Mouse (Mus musculus) midbrain, embryonic 14.5 days (tissue): Measurements from ENCODE around the gene Xpo5. TPM values are rescaled to one million over a fixed set of nuclear protein-coding genes. Genes with fewer than 3 reads are reported as not detected.
A peak's percentile ranks its signal among the peaks of the same experiment; 100 is the strongest.

Experiments
- ATAC-seq: fragments of 200-750 bp; cut with Nextera tagmentation; 2 replicates; pipeline ENCODE4 v1.8.0; 2017; ENCODE audit warnings: moderate number of reproducible peaks, moderate library complexity; ENCODE audit not compliant: low FRiP score, low TSS enrichment
- DNase-seq: peaks from one replicate; pipeline ENCODE4 v3.0.0-alpha.2; 2015
- H3K27ac ChIP-seq: fragments of 300-500 bp; sonication (generic); replicated peaks from 2 replicates; pipeline ENCODE4 v1.5.1; 2014; ENCODE audit warnings: mild to moderate bottlenecking, low read depth, low read length, moderate library complexity
- H3K27me3 ChIP-seq: fragments of 300-500 bp; sonication (generic); 2 replicates; pipeline ENCODE4 v1.6.1; 2014; ENCODE audit warnings: low read length, control low read depth, mixed read lengths; ENCODE audit not compliant: control insufficient read depth, insufficient read depth
- H3K36me3 ChIP-seq: fragments of 300-500 bp; sonication (generic); 2 replicates; pipeline ENCODE4 v1.6.1; 2014; ENCODE audit warnings: low read length, control low read depth; ENCODE audit not compliant: control insufficient read depth, insufficient read depth
- H3K4me1 ChIP-seq: fragments of 300-500 bp; sonication (generic); 2 replicates; pipeline ENCODE4 v1.6.1; 2014; ENCODE audit warnings: mild to moderate bottlenecking, antibody characterized with exemption, low read length, control low read depth; ENCODE audit not compliant: control insufficient read depth, insufficient read depth
- H3K4me2 ChIP-seq: fragments of 300-500 bp; sonication (generic); 2 replicates; pipeline ENCODE4 v1.6.1; 2014; ENCODE audit warnings: mild to moderate bottlenecking, low read length, moderate library complexity
- H3K4me3 ChIP-seq: fragments of 300-500 bp; sonication (generic); replicated peaks from 2 replicates; pipeline ENCODE4 v1.5.1; 2014; ENCODE audit warnings: low read depth, low read length
- H3K9ac ChIP-seq: fragments of 300-500 bp; sonication (generic); replicated peaks from 2 replicates; pipeline ENCODE4 v1.6.1; 2014; ENCODE audit warnings: mild to moderate bottlenecking, low read length, moderate library complexity
- H3K9me3 ChIP-seq: fragments of 300-500 bp; sonication (generic); 2 replicates; pipeline ENCODE4 v1.6.1; 2016; ENCODE audit warnings: low read length, control low read depth, mixed read lengths; ENCODE audit not compliant: control insufficient read depth
- WGBS: fragments of 180-500 bp; shearing (Covaris S2); extraction: QIAGEN DNeasy Blood & Tissue Kit; methylation state at CpG from one replicate; pipeline ENCODE4 v1.1.7; 2014; 5-methylcytosine and 5-hydroxymethylcytosine counted together
- polyA plus RNA-seq: library from polyadenylated mRNA; unstranded; fragments of >200 nt; fragmentation: Nextera tagmentation; extraction: Ambion mirVana; gene quantifications from 2 replicates; pipeline ENCODE4 v1.2.1, GENCODE M21; 2014

Gene Xpo5
- polyA plus RNA-seq, 1 experiment from 2014 or later = 54.3 TPM

DNA sequence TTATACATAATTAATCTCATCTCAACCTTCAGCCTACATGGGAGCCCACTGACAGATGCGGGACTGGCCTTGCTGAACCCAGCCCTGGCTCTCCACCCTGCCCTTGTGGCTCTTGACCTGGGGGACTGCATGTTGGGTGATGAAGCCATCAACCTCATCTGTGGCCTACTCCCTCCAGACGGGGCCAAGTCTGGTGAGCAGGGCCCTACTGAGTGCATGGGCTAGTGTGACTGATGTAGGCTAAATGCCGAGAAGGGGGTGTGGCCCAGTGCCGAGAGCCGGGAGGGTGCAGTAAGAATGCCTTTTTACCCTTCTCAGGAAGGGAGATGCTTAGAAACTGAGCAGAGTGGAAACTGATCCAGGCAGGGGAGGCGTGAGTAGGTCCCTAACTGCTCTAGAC is 52.6 kb downstream of the Xpo5 start:
- H3K27ac ChIP-seq = no peak overlapping the region
- peak overlapping the region; percentile 75 for H3K4me3 ChIP-seq
- DNase-seq (no peak), ATAC-seq (no peak)
- WGBS = 35% methylated on average over 6 of the region's 6 CpGs
- H3K27me3 ChIP-seq = no peaks in the 10 kb centered on the region
- peak overlapping the region; percentile 94 for H3K4me2 ChIP-seq
- peaks cover 18% of the 10 kb centered on the region for H3K4me1 ChIP-seq
- peaks cover 49% of the 10 kb centered on the region for H3K36me3 ChIP-seq
- no peaks in the 10 kb centered on the region for H3K9me3 ChIP-seq
- peak overlapping the region; percentile 76; the same call in 1 of the 2 replicates for H3K9ac ChIP-seq

DNA sequence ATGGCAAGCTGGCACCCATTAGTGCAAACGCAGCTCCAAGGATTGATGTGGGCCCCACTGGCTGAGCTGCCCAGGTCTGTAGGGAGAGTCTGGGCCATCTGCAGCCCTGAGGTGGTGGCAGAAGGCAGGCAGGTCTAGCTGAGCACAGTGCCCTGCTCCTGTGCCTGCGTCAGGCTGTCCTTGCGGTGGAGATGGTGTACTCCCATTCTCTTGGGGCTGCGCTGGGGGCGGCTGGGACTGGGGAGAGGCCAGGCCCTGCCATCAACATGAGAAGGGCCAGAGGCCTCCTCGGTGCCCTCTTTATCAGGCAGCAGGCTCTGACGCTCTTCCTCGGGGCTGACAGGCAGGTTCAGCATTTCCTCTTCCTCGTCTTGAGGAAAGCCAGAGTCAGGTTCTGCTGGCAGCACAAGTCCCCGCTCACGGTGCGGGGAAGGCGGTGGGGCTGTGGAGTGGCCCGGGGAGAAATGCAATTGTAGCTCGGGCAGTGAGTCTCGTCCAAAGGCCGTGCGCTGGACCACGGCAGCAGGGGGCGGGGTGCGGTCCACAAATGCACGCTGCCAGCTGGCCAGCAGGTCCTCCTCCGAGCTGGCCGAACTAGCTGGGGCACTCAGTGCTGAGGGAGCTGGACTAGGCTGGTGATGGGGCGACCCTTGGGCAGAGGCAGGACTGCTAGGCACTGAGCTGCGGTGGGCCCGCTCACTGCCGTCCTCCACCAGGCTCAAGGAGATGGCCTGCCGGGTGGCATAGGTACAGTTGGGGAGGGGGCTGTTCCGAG is 55.9 kb downstream of the Xpo5 start:
- 75% methylated on average over 30 of the region's 30 CpGs for WGBS
- Histone ChIP-seq H3K9me3 (no peaks in the 10 kb centered on the region), H3K36me3 (peaks cover 60% of the 10 kb centered on the region)

DNA sequence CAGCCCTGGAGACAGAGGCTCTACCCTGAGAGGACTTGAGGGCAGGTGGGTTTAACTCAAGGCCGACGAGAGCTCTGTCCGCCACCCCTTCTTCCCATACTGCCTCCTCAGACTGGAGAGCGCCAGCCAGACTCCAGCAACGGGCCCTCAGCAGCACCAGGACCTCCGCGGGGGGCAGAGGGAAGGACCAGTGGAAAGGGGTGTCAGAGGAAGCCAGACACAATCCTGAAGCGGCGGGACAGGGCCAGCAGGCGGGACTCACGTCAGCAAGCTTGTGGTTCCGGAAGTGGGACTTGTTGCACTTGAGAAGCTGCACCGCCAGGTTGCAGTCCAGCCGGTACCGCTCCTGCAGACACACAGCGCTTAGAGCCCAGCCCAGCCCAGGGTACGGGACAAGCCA is 57.1 kb downstream of the Xpo5 start:
- Histone ChIP-seq H3K4me2 (no peak overlapping the region), H3K27me3 (no peaks in the 10 kb centered on the region), H3K9me3 (no peaks in the 10 kb centered on the region), H3K4me3 (no peak overlapping the region), H3K27ac (no peak overlapping the region), H3K4me1 (peaks cover 8% of the 10 kb centered on the region), H3K36me3 (peaks cover 70% of the 10 kb centered on the region), H3K9ac (no peak overlapping the region)
- WGBS = 88% methylated on average over 17 of the region's 17 CpGs
- ATAC-seq (no peak), DNase-seq (no peak)

More for the DNA sequence above, 55.9 kb downstream of the Xpo5 start:
- Histone ChIP-seq H3K4me3 (no peak overlapping the region), H3K4me2 (no peak overlapping the region), H3K27ac (no peak overlapping the region), H3K4me1 (peaks cover 14% of the 10 kb centered on the region), H3K27me3 (no peaks in the 10 kb centered on the region), H3K9ac (no peak overlapping the region)
- ATAC-seq = no peak
- no peak for DNase-seq

DNA sequence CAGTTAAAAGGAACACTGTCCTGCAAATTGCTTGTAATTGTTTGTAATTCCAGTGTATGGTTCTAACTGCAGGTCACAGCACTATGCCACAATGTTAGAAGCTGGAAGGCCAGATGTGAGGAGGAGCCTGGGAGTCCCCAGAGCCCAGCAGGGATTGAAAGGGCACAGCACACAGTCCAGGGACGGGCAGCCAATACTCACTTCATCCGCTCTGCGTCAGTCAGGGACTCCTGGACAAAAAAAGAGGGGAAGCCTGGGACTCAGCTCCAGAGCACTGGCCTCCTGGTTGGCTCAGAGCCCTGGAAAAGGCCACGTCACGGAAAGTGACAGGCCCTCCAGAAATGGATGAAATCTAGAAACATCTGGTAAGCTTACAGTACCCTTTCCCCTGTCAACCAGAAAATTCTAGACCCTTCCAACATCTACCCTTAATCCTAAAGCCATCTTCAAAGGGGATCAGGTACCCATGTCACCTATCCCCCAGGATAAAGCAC is 59.7 kb downstream of the Xpo5 start:
- Histone ChIP-seq H3K36me3 (peaks cover 72% of the 10 kb centered on the region), H3K9me3 (no peaks in the 10 kb centered on the region), H3K4me1 (no peaks in the 10 kb centered on the region), H3K4me2 (no peak overlapping the region), H3K27ac (no peak overlapping the region), H3K4me3 (no peak overlapping the region), H3K27me3 (no peaks in the 10 kb centered on the region), H3K9ac (no peak overlapping the region)
- no peak for ATAC-seq
- 92% methylated on average over 5 of the region's 5 CpGs for WGBS
- no peak for DNase-seq

DNA sequence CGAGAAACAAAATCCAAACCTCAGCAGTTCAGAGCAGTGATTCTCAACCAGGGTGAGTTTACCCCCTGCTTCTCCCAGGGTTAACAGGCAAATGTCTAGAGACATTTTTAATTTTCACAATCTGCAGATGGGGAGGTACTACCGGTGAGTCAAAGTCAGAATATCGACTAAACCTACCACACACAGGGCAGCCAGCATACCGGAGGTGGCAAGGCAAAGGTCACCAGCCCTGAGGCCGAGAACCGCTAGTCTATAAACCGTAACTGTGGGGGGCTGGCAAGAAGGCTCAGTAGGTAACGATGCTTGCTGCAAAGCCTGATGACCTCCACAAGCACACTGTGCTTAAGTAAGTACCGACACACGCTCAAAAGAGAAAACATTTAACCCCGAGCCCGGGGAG is 62.9 kb downstream of the Xpo5 start:
- DNase-seq (no peak), ATAC-seq (no peak)
- Histone ChIP-seq H3K27ac (no peak overlapping the region), H3K27me3 (no peaks in the 10 kb centered on the region), H3K9me3 (no peaks in the 10 kb centered on the region), H3K36me3 (peaks cover 49% of the 10 kb centered on the region), H3K4me2 (no peak overlapping the region), H3K4me3 (no peak overlapping the region), H3K9ac (no peak overlapping the region), H3K4me1 (no peaks in the 10 kb centered on the region)
- WGBS = 91% methylated on average over 12 of the region's 12 CpGs

DNA sequence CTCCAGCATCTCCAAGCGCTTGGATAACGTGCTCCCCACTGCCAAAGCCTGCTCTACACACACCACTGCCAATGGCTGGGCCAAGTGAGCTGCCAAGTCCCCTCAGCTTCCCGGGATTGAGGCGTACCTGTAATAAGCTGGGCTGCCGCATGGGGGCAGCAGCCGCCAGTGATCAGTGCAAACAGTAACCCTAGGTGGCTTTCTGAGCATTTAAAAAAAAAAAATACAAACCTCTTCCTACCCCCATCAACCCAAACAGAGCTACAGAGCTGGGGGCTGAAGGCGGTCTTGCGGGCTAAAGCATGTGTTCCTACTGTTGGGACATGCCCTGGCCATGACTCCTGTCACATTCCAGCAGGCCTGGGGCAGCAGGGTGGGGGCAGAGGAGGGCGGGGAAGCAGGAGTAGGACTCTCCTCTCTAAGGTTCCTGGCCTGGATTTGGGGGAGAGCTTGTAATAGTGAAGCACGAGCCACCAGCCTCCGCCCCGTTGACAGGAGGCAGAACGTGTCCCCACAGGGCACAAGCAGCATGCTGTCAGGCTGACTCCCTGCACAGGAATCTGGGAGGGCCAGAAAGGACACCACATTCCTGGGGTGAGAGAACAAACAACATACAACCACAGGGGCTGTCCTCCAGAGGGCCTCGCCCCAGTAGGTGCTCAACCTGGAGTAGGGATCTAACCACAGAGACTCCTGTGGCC is 63.5 kb downstream of the Xpo5 start:
- Histone ChIP-seq H3K27me3 (no peaks in the 10 kb centered on the region), H3K4me3 (no peak overlapping the region), H3K4me2 (no peak overlapping the region), H3K9me3 (no peaks in the 10 kb centered on the region), H3K4me1 (no peaks in the 10 kb centered on the region), H3K36me3 (peaks cover 49% of the 10 kb centered on the region), H3K27ac (no peak overlapping the region), H3K9ac (no peak overlapping the region)
- DNase-seq = peak; percentile 90
- 34% methylated on average over 14 of the region's 14 CpGs for WGBS
- peak; percentile 43; the same call in 1 of the 2 replicates for ATAC-seq

DNA sequence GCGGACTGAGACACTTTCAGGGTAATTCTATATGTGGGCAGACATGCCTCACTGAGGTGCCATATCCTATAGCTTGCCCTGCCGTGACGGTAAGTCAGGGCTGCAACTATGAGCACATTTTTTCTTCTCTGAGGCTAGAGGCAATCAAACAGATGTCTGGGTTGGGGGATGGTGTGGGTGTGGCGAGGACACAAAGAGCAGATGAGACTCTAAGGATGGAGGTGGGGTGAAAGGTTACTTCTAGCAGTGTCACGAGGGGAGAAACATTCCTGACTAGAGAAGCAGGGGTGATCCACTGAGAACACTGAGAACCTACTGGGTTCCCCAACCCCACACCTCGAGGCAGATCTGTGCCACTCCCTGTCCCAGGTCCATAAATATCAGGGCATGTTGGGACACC is 64.4 kb downstream of the Xpo5 start:
- 83% methylated on average over 6 of the region's 6 CpGs for WGBS
- ATAC-seq (no peak), DNase-seq (no peak)
- Histone ChIP-seq H3K4me2 (no peak overlapping the region), H3K4me3 (no peak overlapping the region), H3K27ac (no peak overlapping the region), H3K9ac (no peak overlapping the region), H3K4me1 (no peaks in the 10 kb centered on the region), H3K27me3 (no peaks in the 10 kb centered on the region), H3K36me3 (peaks cover 49% of the 10 kb centered on the region), H3K9me3 (no peaks in the 10 kb centered on the region)

DNA sequence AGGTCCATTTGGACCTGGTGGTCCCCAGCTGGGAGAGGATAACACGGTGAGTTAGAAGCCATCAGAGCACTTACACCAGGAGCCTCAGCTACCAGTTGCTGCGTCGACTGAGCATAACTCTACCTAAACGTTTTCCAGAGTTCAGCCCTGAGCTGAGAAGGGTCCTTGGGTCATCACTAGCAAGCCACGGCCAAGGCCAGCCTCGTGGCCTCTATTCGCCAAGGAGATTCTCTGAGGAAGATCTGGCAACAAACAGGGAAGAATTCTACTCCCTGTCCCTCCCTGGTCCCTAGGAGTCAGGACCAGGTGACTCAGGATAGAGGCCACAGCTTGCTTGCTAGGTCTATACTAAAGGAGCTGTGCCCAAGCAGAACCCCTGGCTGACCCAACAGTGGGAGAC is 64.9 kb downstream of the Xpo5 start:
- no peak overlapping the region for H3K4me3 ChIP-seq
- no peak overlapping the region for H3K9ac ChIP-seq
- no peaks in the 10 kb centered on the region for H3K4me1 ChIP-seq
- WGBS = 84% methylated on average over 7 of the region's 7 CpGs
- DNase-seq (no peak), ATAC-seq (no peak)
- H3K4me2 ChIP-seq = no peak overlapping the region
- H3K9me3 ChIP-seq = no peaks in the 10 kb centered on the region
- H3K27me3 ChIP-seq = no peaks in the 10 kb centered on the region
- H3K36me3 ChIP-seq = peaks cover 47% of the 10 kb centered on the region
- H3K27ac ChIP-seq = no peak overlapping the region
